Mouse (Mus musculus) liver, embryonic 16.5 days (tissue): ENCODE results near the gene Ppy. TPM values are rescaled to one million over a fixed set of nuclear protein-coding genes. Genes with fewer than 3 reads are reported as not detected.

Experiments used
- ATAC-seq: fragments of 200-750 bp; cut with Nextera tagmentation; 2 replicates; pipeline ENCODE4 v1.8.0; 2017; ENCODE audit warnings: low read depth, mild to moderate bottlenecking, moderate number of reproducible peaks, moderate library complexity
- H3K27ac ChIP-seq: fragments of 300-500 bp; sonication (generic); 2 replicates; pipeline ENCODE4 v1.5.1; 2014; ENCODE audit warnings: mild to moderate bottlenecking, low read length
- H3K27me3 ChIP-seq: fragments of 300-500 bp; sonication (generic); 2 replicates; pipeline ENCODE4 v1.6.1; 2014; ENCODE audit warnings: low read depth, low read length, mixed read lengths; ENCODE audit not compliant: control insufficient read depth, insufficient read depth
- H3K36me3 ChIP-seq: fragments of 300-500 bp; sonication (generic); 2 replicates; pipeline ENCODE4 v1.6.1; 2014; ENCODE audit warnings: mild to moderate bottlenecking; ENCODE audit not compliant: control insufficient read depth, insufficient read depth
- H3K4me1 ChIP-seq: fragments of 300-500 bp; sonication (generic); 2 replicates; pipeline ENCODE4 v1.6.1; 2014; ENCODE audit warnings: low read depth, low read length, mixed read lengths; ENCODE audit not compliant: control insufficient read depth
- H3K4me2 ChIP-seq: fragments of 300-500 bp; sonication (generic); 2 replicates; pipeline ENCODE4 v1.6.1; 2014; ENCODE audit warnings: low read depth, low read length, mixed read lengths
- H3K4me3 ChIP-seq: fragments of 300-500 bp; sonication (generic); 2 replicates; pipeline ENCODE4 v1.5.1; 2014; ENCODE audit warnings: low read depth, mild to moderate bottlenecking, low read length
- H3K9ac ChIP-seq: fragments of 300-500 bp; sonication (generic); 2 replicates; pipeline ENCODE4 v1.6.1; 2014; ENCODE audit warnings: low read depth, low read length
- H3K9me3 ChIP-seq: fragments of 300-500 bp; sonication (generic); replicated peaks from 2 replicates; pipeline ENCODE4 v1.6.1; 2016; ENCODE audit warnings: low read length; ENCODE audit not compliant: control insufficient read depth
- WGBS: fragments of 180-500 bp; shearing (Covaris S2); extraction: QIAGEN DNeasy Blood & Tissue Kit; methylation state at CpG from one replicate; pipeline ENCODE4 v1.1.7; 2014; ENCODE audit not compliant: insufficient replicate concordance; 5-methylcytosine and 5-hydroxymethylcytosine counted together
- polyA plus RNA-seq: library from polyadenylated mRNA; unstranded; fragments of >200 nt; fragmentation: Nextera tagmentation; extraction: Ambion mirVana; gene quantifications from 2 replicates; pipeline ENCODE4 v1.2.1, GENCODE M21; 2015

Ppy gene
- polyA plus RNA-seq, 1 experiment from 2014 or later = 0.32 TPM

DNA sequence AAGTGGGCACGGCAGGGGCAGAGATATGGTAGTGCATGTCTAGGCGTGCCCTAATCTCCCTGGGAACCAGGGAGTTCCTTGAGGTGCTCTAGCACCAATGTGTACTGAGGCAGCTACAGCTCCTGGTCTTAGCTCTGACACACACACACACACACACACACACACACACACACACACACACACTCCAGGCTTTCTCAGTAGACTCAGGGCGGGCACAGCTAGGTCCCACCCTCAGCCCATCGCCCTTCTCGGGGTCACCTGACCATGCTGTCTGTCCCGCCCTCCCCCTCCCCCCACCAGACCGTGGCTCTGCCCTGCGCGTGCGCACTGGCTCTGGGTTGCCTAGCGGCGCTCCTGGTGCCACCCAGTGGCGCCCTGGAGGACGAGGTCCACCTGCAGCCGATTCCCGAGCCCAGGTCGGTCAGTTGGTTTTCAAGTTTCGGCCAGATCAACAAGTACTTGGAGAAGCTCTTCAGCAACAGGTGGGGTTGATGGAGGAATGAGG is 4.2 kb downstream of the Ppy start:
- ATAC-seq = peak; percentile 92
- peaks cover 35% of the 10 kb centered on the region for H3K4me1 ChIP-seq

GRCm38 (mm10) chr11:102096446-102096845 is 4.7 kb downstream of the Ppy start:
- Histone ChIP-seq H3K4me3 (peak overlapping the region; percentile 35), H3K9me3 (no peaks in the 10 kb centered on the region), H3K27me3 (peaks cover 26% of the 10 kb centered on the region), H3K9ac (peak overlapping the region; percentile 32), H3K4me2 (peak overlapping the region; percentile 64), H3K4me1 (peaks cover 35% of the 10 kb centered on the region), H3K27ac (peak overlapping the region; percentile 70), H3K36me3 (no peaks in the 10 kb centered on the region)
- WGBS = 38% methylated on average over 5 of the region's 5 CpGs
- ATAC-seq = no peak

More for the DNA sequence above, 4.2 kb downstream of the Ppy start:
- Histone ChIP-seq H3K27ac (peak overlapping the region; percentile 70), H3K9ac (peak overlapping the region; percentile 32), H3K27me3 (peaks cover 31% of the 10 kb centered on the region), H3K9me3 (no peaks in the 10 kb centered on the region), H3K4me3 (peak overlapping the region; percentile 35), H3K4me2 (peak overlapping the region; percentile 64), H3K36me3 (no peaks in the 10 kb centered on the region)
- under 1% methylated on average over 17 of the region's 18 CpGs for WGBS

- 79% methylated on average over 3 of the region's 3 CpGs for WGBS
- no peak for ATAC-seq
- peak overlapping the region; percentile 30; the same call in 1 of the 2 replicates for H3K9ac ChIP-seq
- H3K27ac ChIP-seq = 0 out of 2 replicates have a peak overlapping the region, but pooled peaks have one; percentile 24
- H3K27me3 ChIP-seq = peaks cover 18% of the 10 kb centered on the region
- no peaks in the 10 kb centered on the region for H3K36me3 ChIP-seq
- peaks cover 35% of the 10 kb centered on the region for H3K4me1 ChIP-seq
- H3K9me3 ChIP-seq = no peaks in the 10 kb centered on the region
- H3K4me3 ChIP-seq = no peak overlapping the region
- H3K4me2 ChIP-seq = 0 out of 2 replicates have a peak overlapping the region, but pooled peaks have one; percentile 64
Observed at GRCm38 (mm10) chr11:102095676-102096075, 5.4 kb downstream of the Ppy start.

DNA sequence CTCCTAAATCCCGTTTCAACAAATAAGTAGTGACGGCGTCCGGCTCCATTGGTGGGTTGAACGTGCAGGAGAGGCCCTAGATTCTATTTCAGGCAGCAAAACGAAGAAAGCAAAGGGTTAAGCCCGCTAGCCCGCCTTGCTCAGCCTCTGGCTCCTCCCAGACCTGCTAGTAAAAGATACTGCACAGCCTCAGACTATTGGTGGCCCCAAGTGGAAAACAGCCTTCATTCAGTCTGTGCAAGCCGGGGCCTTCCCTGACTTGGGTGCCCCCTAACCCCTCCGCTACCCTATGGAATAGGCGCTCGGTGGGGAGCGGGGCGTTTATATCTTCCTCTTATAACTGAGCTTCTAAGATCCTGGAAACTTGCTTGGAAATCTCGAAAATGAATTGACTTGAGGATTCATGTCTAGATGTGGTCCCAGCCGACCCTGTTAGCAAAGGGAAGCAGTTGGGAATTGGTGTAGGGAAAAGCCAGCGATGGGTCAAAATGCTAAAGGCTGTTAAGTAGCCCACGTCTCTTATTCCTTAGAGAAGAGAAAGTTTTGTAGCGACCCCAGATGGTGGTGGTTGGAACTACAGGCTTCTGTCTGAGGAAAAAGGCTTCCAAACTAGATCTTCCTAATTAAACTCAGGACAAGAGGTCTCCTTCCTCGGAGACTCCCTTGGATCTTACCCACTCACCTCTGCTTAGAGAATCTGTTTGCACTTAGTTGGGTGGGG is 11.9 kb downstream of the Ppy start:
- H3K27ac ChIP-seq = peak overlapping the region; percentile 87
- peak overlapping the region; percentile 93 for H3K9ac ChIP-seq
- WGBS = under 1% methylated on average over 20 of the region's 20 CpGs
- H3K4me2 ChIP-seq = peak overlapping the region; percentile 85
- no peaks in the 10 kb centered on the region; the same call in 1 of the 2 replicates for H3K27me3 ChIP-seq
- peak overlapping the region; percentile 85 for H3K4me3 ChIP-seq
- no peaks in the 10 kb centered on the region for H3K9me3 ChIP-seq
- H3K4me1 ChIP-seq = peaks cover 32% of the 10 kb centered on the region
- H3K36me3 ChIP-seq = peaks cover 3% of the 10 kb centered on the region; the same call in 1 of the 2 replicates
- ATAC-seq = peak; percentile 89

- ATAC-seq = peak; percentile 87
- peak within 1 kb of the TSS; percentile 85 for H3K4me2 ChIP-seq
- no peaks in the 10 kb centered on the region; the same call in 1 of the 2 replicates for H3K9me3 ChIP-seq
- H3K9ac ChIP-seq = peak within 1 kb of the TSS; percentile 93
- H3K4me3 ChIP-seq = peak within 1 kb of the TSS; percentile 85
- H3K27me3 ChIP-seq = no peaks in the 10 kb centered on the region; the same call in 1 of the 2 replicates
- under 1% methylated on average over 49 of the region's 49 CpGs for WGBS
- peaks cover 3% of the 10 kb centered on the region; the same call in 1 of the 2 replicates for H3K36me3 ChIP-seq
- H3K4me1 ChIP-seq = peaks cover 26% of the 10 kb centered on the region
- peak within 1 kb of the TSS; percentile 87 for H3K27ac ChIP-seq
Observed at GRCm38 (mm10) chr11:102087931-102088898, 12.9 kb downstream of the Ppy start, which contains the start of gene Mpp2. Gene Mpp2 (minus strand): TSS chr11:102088515.

DNA sequence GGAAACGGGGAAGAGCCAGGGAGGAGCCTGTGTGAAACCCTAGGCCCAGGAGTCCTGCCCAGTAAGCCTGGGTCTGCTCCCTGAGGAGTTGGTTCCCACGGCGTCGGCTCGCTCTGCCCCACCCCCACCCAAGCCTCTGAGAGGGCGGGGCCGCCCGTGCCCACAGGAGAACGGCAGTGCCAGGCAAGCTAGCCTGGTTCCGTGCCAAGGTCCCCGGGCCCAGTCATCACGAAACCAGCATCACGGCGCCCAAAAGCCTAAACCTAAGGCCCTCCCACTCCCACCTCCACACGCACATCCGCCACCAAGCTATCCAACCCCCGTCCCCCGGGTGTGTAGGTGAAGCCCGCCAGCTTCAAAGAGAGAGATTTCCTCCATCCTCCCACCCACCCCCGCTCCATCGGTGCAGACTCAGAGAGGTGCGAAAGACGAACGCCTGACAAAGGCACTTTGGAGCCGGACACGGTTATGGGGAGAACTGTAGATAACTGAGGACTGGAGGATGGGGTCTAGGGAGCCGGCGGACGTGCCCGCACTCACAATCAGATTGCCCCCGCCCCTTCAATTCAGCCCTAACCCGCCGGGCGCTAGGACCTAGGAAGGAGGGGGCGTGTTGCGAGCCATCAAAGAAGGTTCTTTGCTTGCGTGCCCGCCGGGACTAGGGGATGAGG is 13.9 kb downstream of the Ppy start:
- Histone ChIP-seq H3K9ac (peak overlapping the region; percentile 93), H3K4me2 (peak overlapping the region; percentile 85), H3K4me3 (peak overlapping the region; percentile 85), H3K9me3 (no peaks in the 10 kb centered on the region; the same call in 1 of the 2 replicates), H3K27ac (peak overlapping the region; percentile 87), H3K36me3 (peaks cover 3% of the 10 kb centered on the region; the same call in 1 of the 2 replicates), H3K4me1 (peaks cover 34% of the 10 kb centered on the region), H3K27me3 (peaks cover under 1% of the 10 kb centered on the region)
- peak; percentile 30 for ATAC-seq
- WGBS = under 1% methylated on average over 39 of the region's 39 CpGs

- Histone ChIP-seq H3K27ac (peak overlapping the region; percentile 87; the same call in 1 of the 2 replicates), H3K36me3 (peaks cover 3% of the 10 kb centered on the region; the same call in 1 of the 2 replicates), H3K9ac (peak overlapping the region; percentile 93; the same call in 1 of the 2 replicates), H3K27me3 (peaks cover 4% of the 10 kb centered on the region), H3K4me3 (peak overlapping the region; percentile 85), H3K9me3 (no peaks in the 10 kb centered on the region; the same call in 1 of the 2 replicates), H3K4me1 (peaks cover 37% of the 10 kb centered on the region), H3K4me2 (peak overlapping the region; percentile 85)
- WGBS = 27% methylated on average over 3 of the region's 3 CpGs
- no peak for ATAC-seq
Observed at GRCm38 (mm10) chr11:102086331-102086730, 14.8 kb downstream of the Ppy start.

DNA sequence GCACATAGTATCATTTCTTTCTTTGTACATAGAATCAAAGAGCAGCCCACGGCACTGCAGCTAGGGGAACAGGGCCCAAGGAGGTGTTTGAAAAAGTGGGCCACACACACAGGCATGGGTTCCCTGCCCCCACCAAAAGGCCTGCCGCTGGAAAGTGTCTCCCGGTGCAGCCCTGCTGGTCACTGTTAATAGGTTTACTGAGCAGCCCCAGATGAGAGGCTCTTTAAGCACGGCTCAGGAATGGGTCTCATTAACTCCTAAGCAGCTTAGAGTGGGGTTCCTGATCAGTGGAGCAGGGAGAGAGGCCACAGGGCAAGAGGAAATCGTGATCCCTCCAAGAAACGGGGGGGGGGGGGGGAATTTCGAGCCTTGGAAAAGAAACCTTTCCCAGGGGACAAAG is 17.0 kb downstream of the Ppy start:
- peaks cover 4% of the 10 kb centered on the region for H3K27me3 ChIP-seq
- no peak overlapping the region for H3K9ac ChIP-seq
- 76% methylated on average over 7 of the region's 7 CpGs for WGBS
- no peak overlapping the region for H3K4me2 ChIP-seq
- peaks cover 28% of the 10 kb centered on the region for H3K4me1 ChIP-seq
- ATAC-seq = no peak
- H3K4me3 ChIP-seq = no peak overlapping the region
- no peak overlapping the region for H3K27ac ChIP-seq
- peaks cover 3% of the 10 kb centered on the region; the same call in 1 of the 2 replicates for H3K36me3 ChIP-seq
- H3K9me3 ChIP-seq = no peaks in the 10 kb centered on the region; the same call in 1 of the 2 replicates
